Mouse (Mus musculus) urinary bladder, postnatal 14 days (tissue): ENCODE measurements around the gene Fam84b.

ENCODE experiments used
- DNase-seq: peaks from one replicate; pipeline ENCODE4 v3.0.0; 2021; ENCODE audit warnings: low spot score

Fam84b gene

GRCm38 (mm10) chr15:60832586-60832985, 21.0 kb downstream of the Fam84b start:
- DNase-seq: no peak

- no peak for DNase-seq
These were observed 27.4 kb downstream of the Fam84b start for GRCm38 (mm10) chr15:60826226-60826625.

GRCm38 (mm10) chr15:60824751-60825227, 28.8 kb downstream of the Fam84b start:
- peak; percentile 94 for DNase-seq

- DNase-seq: peak; percentile 74
These were observed 29.5 kb downstream of the Fam84b start for GRCm38 (mm10) chr15:60823870-60824709.

- DNase-seq: peak; percentile 24
These were observed 30.0 kb downstream of the Fam84b start for GRCm38 (mm10) chr15:60823620-60823869.

- peak; percentile 67 for DNase-seq
These were observed 30.6 kb downstream of the Fam84b start for GRCm38 (mm10) chr15:60822803-60823619.

GRCm38 (mm10) chr15:60822101-60822802, 31.3 kb downstream of the Fam84b start:
- peak; percentile 20 for DNase-seq

GRCm38 (mm10) chr15:60818500-60818899, 35.1 kb downstream of the Fam84b start:
- DNase-seq: no peak

GRCm38 (mm10) chr15:60816478-60816877, 37.1 kb downstream of the Fam84b start:
- DNase-seq: no peak

- DNase-seq: no peak
These were observed 39.0 kb downstream of the Fam84b start for GRCm38 (mm10) chr15:60814542-60814941.

GRCm38 (mm10) chr15:60793041-60793673, 60.4 kb downstream of the Fam84b start:
- DNase-seq: no peak

- DNase-seq: no peak
These were observed 64.5 kb downstream of the Fam84b start for GRCm38 (mm10) chr15:60789084-60789483.

GRCm38 (mm10) chr15:60783761-60784160, 69.8 kb downstream of the Fam84b start:
- no peak for DNase-seq

GRCm38 (mm10) chr15:60779531-60779973, 74.0 kb downstream of the Fam84b start:
- peak; percentile 4 for DNase-seq

GRCm38 (mm10) chr15:60779063-60779462, 74.5 kb downstream of the Fam84b start:
- DNase-seq: peak; percentile 40
